Mouse (Mus musculus) induced T-regulatory cell, adult 2 months (primary cell): Measurements from ENCODE around the gene Fam43a.

Source experiments
- DNase-seq: peaks from one replicate; pipeline ENCODE4 v3.0.0-alpha.2; 2012; ENCODE audit warnings: low read depth

Gene Fam43a

DNA sequence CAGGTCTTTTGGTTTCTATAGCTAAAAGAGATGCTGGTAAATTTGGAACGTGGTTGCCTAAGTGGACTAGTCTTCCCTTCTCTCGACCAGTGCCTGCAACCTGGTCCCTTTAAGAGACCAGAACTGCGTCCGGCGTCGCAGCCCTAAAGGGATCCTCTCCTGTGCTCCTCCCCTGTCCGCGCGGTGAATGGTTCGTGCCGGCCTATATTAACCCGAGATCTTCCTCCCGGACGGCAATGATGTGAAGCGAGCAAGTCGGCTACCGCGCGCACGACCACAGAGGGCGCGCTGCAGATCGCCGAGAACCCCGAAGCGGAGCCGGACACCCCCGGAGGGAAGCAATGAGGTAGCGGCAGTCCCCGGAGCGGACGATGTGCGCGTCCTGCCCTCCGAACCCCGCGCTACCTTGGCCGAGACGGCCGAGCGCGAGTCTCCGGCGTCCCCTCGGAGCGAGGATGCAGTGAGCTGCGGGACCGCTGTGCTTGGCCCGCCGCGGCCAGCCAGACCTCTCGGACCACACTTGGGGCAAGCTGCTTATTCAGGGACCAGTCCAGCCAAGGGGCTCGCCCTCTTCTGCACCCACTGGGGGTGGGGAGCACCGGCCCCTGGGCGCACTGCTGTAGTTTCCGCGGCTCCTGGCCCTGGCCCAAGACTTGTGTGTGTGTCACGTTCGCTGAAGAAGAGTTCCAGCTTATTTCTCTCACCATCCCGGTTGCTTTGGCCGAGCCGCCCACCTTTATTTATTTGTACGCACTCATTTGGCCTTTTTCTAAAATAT lies at the start of gene Fam43a:
TSS of gene Fam43a (plus strand) at position 233 of the 778 bp plus-strand sequence.
- peak; percentile 83 for DNase-seq

DNA sequence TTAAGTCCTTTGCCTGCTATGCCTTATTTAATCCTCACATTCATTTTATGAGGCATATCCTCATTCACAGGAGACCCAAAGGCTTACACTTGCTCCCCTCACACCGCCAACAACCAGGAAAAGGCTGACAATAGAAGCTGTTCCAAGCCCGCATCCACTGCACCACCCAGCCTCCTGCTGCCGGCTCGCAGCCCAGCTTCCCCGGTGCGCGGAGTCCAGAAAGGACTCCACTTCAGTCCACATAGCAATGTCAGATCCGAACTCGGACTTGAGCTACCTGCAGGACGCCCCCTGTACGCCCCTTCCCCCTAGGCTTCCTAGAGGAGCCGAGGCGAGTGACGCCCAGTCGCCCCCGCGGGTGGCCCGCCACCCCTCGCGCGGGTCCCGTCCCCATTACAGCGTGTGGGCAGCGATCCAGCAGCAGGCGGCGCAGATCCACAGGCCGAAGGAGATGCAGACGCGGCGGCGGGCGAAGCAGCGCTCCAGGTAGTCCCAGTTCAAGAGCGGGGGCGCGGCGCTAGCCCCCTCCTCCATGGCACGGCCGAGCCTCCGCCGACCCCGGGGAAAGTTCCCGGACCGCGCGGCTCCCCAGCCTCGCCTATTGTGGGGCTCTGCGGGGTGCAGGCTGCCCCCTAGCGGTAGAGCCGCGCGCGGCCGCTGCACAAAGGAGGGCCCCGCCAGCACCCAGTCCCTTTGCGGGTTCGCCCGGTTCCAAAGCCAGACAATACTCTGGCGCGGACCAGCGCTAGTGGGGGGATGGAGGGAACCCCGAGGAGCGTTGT lies 49.4 kb upstream of the Fam43a start:
- peak; percentile 83 for DNase-seq

DNA sequence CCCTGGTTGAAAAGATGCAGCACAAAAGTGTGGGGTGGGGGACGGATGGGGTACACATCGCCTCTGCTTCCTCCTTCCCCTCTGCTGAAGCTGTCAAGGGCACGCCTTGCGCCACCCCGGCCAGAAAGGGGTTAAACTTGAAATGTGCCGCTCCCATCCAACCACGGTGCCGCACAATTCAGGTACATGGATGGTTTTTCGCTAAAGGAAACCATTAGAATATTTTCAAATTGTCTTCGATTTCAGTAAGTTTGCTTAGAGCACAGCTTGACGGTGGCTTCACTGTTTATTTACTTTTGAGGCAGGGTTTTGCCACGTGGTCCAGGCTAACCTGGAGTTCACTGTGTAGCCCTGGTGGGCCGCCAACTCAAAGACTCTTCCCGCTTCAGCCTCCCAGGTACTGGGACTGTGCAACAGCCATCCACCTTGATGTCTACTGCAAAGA lies 48.8 kb upstream of the Fam43a start, which contains the start of gene Tmem44:
TSS of gene Tmem44 (minus strand) at position 95 of the 445 bp plus-strand sequence.
- DNase-seq, result no peak

DNA sequence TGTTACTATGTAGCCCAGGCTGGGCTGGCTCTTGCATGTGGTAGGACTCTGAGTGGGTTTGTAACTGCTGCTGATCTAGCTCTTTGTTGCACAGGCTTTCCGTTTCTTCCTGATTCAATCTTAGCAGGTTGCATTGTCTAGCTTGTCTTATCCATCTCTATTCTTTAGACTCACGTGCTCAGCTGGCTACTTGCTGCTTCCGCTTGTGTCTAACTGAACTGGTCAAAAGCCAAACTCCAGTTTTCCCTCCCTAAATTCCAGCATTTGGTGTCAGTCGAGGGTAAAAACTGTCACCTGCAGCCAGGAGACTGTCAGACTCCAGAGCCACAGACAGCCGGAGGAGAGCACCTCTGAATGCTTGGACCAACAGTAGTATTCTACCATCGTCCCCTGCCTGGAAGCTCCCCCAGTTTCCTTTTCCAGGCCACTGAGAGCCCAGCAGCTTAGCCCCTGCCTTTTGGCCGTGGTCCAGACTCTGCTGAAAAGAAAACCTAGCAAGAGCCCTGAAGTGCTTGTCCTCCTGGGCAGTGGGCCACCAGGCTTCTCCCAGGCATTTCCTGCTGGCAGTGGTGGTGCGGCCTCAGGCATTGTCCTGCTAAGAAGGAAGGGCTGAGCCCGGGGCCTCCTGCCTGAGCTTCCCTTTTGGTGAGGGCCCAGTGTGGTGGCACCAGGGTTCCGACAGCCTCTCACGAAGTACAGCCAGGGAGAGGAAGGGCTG lies 46.7 kb upstream of the Fam43a start:
- no peak for DNase-seq

DNA sequence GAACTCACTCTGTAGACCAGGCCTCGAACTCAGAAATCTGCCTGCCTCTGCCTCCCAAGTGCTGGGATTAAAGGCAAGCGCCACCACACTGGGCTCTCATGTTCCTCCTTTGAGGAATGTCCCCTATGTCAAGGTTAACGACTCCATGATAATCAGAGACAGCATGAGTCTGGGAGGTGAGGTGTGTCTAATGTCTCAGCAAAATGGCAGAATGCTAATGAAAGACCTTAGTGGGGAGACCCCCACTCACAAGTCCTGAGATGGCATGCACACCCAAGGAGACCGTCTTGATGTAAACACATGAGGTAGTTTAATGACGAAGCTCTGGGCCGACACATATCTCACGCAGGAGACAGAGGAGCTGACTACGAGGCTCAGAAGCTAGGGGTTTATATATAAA lies 45.4 kb upstream of the Fam43a start:
- DNase-seq, result no peak

DNA sequence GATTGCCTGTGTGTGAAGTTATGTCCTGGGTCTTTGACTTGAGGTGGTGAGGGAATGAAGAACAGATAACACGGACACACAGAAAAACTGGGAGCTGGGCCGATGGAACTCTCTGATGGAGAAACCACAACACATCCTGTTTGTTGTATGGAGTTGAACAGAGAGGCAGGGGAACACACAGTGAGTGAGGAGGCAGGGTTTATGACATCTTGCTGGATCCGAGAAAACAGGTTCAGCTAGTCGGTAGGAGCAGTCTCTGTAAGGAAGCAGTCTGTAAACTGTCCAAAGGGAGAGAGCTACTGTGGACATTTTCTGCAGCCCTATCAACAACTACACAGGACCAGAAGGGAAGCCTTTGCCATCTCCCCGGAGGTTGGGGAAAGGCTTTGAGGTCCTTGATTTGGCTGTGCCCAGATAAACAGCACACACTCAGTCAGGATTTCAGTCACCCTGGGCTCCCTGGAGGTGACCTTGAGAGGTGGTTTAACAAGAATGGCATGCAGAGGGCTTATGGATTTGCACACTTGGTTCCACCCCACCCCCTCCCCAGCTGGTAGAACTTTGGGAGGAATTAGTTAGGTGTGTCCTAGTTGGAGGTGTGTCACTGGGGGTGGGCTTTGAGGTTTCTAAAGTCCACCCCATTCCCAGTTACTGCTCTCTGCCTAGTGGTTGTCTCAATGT lies 40.1 kb upstream of the Fam43a start:
- no peak for DNase-seq

DNA sequence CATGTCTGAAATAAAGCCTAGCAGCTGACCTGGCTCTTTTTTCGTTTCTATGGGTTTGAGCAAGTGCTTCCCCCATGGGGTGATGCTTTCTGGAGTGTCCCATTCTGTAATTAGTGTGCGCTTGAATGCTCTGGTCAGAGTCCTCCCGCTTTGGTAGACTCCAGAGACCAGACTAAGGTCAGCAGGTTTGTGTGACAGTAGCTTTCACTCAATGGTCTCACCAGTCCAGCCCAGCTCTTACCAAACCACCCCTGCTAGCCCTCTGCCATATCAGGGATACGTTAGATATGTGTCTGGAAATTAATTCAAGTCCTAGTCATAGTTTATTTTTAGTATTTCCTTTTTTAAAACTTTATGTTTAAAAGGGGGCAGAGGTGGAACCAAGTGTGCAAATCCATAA lies 38.9 kb upstream of the Fam43a start:
- DNase-seq, result no peak

DNA sequence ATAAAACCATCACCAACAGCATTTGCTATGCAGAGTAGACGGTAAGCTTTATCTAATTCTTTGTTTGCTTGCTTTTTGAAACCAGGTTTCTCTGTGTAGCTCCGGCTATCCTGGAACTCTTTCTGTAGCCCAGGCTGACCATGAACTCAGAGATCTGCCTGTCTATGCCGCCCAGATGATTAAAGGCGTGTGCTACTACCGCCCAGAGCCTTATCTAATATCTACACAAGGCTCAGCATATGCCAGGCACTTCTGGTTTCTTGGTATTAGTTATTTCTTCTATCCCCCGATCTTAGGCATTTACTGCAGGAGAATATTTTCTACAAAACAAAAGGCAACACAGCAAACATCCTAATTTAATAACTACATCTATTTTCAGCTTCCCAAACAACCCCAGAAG lies 33.9 kb upstream of the Fam43a start:
- no peak for DNase-seq

DNA sequence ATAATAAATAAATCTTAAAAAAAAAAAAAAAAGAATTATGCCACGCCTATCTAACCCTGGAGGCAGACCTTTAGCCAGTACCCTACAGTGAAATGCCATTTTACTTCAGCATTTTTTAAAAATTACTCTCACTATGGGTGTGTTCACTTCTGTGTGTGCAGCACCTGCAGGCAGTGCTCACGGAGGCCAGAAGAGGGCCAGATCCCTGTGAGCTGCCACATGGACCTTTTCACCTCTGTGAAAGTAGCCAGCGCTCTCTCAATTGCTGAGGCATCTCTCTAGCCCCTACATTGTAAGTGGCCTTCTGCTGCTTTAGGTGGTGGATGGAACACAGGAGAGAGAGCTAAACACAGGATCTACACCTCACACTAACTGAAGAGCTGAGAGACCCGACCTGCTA lies 29.4 kb upstream of the Fam43a start:
- no peak for DNase-seq

DNA sequence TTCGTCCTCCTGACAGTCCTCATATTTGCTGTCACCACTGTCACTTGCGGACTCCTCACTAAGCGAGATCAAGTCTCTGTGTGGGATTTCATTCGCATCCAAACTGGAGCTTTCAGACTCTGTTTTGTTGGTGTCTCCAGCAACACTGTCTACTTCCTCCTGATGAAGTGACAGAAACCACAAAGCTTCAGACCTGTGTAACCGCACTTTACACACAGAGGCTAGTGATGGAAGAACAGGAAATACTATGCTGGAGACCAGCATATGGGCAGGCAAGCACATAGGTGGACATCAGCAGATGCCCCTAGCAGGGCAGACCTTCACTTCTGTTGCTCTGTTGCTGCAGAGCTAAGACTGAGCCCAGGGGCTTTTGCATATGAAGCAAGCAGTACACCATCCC lies 28.1 kb upstream of the Fam43a start:
- DNase-seq, result no peak

DNA sequence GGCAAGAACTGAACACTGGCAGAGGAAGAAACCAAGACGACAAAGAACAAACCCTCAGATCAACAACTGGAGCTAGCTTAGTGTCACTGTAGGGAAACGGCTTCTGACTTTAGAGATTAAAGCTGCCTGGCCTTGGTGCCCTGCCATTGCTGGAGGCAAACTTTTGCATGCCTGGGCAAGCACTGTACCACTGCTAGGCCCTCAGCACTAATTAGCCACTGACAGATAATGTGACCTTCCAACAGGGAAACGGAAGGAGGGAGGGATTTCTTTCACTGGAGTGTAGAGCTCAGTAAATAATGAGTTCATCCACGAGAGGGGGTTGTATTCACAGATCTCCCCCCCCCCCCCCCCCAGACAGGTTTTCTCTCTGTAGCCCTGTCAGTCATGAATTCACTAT lies 27.3 kb upstream of the Fam43a start:
- no peak for DNase-seq

DNA sequence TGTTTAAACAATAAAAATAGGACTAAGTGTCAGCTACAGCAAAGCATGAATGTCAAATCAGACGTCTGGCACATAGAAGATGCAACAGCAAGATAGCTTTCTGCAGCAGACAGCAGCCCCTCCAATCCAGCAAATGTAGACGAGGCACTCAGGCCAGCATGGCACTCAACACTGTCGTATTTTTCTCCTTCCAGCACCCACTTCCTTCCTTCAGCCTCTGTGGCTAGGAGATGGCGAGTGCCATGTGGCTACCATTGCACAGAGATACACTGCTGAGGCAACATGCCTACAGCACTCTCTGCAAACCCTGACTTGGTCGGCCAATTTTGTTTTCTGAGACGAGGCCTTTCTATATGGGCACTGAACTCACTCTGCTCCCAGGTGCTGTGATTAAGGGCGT lies 23.7 kb upstream of the Fam43a start:
- no peak for DNase-seq

DNA sequence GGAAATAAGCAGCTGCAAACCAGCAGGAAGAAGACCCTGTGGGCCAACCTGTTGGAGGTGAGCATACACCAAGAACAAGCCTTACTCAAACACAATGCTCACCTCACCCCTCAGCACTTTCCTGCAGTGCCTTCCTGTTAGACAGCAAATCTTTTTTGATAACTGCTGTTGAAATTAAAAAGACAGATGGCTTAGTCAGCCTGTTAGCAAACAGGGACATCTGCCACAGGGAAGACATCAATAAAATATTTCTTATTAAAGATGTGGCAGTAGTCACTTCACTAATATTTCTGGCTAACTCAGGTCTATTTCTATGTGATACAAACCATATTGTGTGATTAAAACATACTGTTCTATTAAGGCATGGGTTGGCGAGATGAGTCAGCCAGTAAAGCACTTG lies 23.1 kb upstream of the Fam43a start:
- DNase-seq, result no peak

DNA sequence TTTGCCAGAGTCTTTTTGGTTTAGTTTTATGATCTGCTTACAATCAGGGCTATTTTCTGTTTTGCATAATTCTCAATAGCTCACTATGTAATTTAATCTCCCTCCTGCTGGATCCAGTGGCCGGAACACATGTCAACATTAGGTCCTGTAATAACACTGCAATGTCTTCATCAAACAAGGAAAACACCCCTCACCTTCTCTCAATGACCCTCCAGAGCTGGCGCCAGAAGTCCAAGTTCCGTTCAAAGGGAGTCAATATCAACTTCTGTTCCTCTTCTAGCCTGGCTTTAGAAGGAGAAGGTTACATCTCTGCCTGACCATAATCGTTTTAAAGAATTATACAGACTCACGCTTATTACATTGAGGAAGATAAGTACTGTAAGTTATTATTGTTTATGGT lies 18.8 kb upstream of the Fam43a start:
- DNase-seq, result no peak

DNA sequence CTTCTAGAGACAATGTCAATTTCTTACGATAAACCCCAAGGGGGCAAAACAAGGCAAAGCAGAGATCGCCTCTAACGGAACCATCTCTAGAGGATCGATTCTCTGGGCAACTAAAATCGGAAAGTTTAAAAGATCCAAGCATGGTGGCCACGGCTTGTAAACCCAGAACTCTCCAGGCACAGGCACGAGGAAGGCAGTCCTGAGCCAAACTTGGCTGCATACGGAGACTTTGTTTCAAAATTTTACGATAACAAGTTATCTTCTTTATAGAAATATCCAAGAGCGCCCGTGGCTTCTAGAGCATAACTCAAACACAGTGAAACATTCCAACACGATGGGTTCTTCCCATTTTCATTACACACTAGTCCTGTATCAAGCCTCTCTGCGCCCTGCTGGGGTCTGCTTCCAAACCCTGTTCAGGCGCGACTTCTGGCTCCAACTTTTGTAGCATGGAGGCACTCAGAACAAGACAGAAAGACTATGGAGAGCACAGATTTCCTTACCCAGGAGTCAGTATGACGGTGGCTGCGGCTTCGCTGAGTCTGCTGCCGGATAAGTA lies 12.5 kb upstream of the Fam43a start:
- DNase-seq, result no peak

DNA sequence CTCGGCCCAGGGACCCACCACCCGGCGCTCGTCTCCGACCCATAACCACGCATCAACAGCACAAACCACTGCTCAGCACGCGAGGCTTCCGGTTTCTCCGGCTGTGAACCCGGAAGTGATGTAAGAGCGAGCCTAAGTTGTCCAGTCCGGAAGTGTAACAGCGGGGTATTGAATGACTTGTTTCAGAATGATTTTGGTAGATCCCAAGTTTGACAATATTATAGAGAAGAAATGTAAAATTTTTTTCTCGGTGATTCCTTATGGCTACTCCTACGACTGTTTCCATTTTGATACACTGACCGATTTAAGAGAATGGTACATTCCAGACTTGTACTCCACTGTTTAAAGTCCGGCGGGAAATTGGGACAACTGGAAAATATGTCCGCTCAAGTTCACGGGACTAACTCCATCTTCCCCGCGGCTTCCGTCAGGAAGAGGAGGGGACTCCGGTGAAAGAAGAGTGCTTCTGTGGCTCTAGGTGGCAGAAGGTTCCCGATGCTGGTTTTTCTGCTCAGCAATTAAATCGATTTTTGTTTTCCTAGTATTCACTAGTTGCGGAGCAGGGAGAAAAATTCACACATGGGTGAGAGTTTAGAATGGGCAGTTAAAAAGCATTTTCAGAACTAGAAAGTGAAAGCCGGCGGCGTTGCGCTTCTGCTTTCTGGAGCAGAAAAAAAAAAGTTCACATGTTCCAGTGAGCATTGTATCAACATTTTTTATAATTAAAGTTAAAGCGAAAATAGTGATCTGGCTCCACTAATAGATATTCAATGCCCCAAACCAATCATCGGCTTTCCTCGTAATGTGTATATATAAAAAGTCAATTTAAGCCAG lies 11.8 kb upstream of the Fam43a start, which contains the start of gene Lsg1:
TSS of gene Lsg1 (minus strand) at position 99 of the 834 bp plus-strand sequence.
- DNase-seq, result peak; percentile 99

DNA sequence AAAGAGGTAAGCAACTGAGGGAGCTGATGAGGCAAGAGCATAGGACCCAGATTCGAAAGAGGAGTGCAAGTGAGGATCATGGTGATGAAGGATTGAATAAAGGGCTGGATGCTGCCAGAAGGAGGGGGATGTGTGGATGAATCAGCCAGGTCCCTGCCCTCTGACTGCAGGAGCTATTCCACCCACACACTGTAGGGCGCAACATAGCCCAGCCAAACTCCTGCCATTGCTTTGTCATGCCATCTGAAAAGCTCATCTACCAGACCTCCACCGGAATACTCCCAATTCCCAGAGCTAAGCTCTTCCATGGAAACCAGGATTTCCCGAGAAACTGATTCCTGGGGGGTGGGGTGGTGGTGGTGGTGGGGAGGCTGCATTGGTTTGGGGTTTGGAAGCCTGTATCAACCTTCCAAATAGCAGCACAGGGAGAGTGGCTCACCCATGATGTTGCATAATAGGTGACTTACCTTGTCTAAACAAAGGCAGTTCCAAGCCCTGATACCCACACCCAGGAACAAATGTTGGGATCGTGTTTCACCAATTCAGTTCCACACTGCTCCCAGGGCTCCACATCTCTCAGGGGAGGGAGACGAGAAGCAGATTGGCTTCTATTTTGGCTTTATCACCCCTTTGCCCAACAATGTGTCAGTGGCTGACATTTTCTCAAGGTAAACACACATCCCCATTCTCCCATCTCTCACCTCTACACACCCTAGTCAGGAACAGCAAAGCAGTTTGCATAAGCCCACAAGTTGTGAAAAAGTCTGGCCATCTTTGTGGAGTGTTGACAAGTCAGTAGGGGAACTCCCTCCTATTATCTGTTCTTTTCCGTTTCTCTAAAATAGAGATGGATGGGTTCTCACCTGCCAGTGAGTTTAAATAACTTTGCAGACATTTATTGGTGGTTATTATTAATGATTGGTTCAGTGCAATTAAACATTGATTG lies 9.0 kb upstream of the Fam43a start:
- no peak for DNase-seq

DNA sequence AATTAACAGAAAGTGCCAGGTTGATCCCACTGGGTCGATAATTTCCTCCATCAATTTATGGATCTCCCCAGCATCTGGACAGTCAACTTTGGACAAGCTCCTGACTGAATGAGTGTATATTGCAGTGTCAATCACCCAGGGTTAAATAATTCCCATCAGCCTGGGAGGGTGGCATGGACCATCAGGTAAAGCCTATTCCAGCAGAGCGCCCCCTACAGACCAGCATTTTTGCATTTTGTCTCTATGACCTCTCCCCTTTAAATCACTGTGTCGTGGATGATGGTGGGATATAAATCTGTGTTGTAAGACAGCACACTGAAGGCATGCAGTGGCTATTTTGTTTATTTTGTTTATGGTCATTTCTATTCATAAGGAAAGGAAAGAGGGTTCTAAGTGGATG lies 7.5 kb upstream of the Fam43a start:
- peak; percentile 55 for DNase-seq

DNA sequence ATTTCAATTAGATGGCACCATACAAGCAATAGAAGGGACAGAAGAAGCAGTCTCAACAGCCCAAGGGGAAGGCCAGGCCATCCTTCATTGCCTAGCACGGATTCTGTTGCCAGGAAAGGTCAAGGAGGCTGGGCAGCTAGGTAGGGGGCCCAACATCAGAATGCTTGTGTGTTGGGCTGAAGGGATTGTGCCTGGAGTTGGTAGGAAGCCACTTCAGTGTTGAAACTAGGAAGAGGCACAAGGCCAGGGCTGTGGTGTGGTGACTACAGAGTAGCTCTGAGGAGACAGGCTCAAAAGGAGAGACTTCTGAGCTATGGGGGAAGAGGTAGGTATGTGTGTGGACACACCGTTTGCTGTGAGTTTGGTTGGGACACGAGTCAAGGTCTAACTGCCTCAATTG lies 4.2 kb upstream of the Fam43a start:
- no peak for DNase-seq
